Mouse (Mus musculus) liver, embryonic 11.5 days (tissue): Measurements from ENCODE around the gene Ampd2. TPM values are rescaled to one million over a fixed set of nuclear protein-coding genes. Genes with fewer than 3 reads are reported as not detected.

Source experiments
- ATAC-seq: fragments of 200-750 bp; cut with Nextera tagmentation; replicated peaks from 2 replicates; pipeline ENCODE4 v1.8.0; 2017; ENCODE audit warnings: moderate number of reproducible peaks, mild to moderate bottlenecking, moderate TSS enrichment, moderate library complexity; ENCODE audit not compliant: low FRiP score
- DNase-seq: peaks from one replicate; pipeline ENCODE4 v3.0.0-alpha.2; 2017; ENCODE audit warnings: low spot score
- H3K27ac ChIP-seq: fragments of 300-500 bp; sonication (generic); 2 replicates; pipeline ENCODE4 v1.5.1; 2014; ENCODE audit warnings: mild to moderate bottlenecking, low read depth, low read length, control low read depth
- H3K27me3 ChIP-seq: fragments of 300-500 bp; sonication (generic); replicated peaks from 2 replicates; pipeline ENCODE4 v1.6.1; 2014; ENCODE audit warnings: low read length, mixed read lengths; ENCODE audit not compliant: control insufficient read depth, insufficient read depth
- H3K36me3 ChIP-seq: fragments of 300-500 bp; sonication (generic); 2 replicates; pipeline ENCODE4 v1.6.1; 2014; ENCODE audit warnings: mild to moderate bottlenecking, low read length, moderate library complexity, mixed read lengths; ENCODE audit not compliant: control insufficient read depth, insufficient read depth
- H3K4me1 ChIP-seq: fragments of 300-500 bp; sonication (generic); replicated peaks from 2 replicates; pipeline ENCODE4 v1.6.1; 2014; ENCODE audit warnings: low read length, mixed read lengths; ENCODE audit not compliant: control insufficient read depth, insufficient read depth
- H3K4me2 ChIP-seq: fragments of 300-500 bp; sonication (generic); 2 replicates; pipeline ENCODE4 v1.6.1; 2014; ENCODE audit warnings: mild to moderate bottlenecking, control low read depth, moderate library complexity
- H3K4me3 ChIP-seq: fragments of 300-500 bp; sonication (generic); 2 replicates; pipeline ENCODE4 v1.5.1; 2014; ENCODE audit warnings: low read depth, low read length, control low read depth
- H3K9ac ChIP-seq: fragments of 300-500 bp; sonication (generic); 2 replicates; pipeline ENCODE4 v1.6.1; 2014; ENCODE audit warnings: low read depth, low read length, control low read depth
- H3K9me3 ChIP-seq: fragments of 300-500 bp; sonication (generic); 2 replicates; pipeline ENCODE4 v1.6.1; 2016; ENCODE audit warnings: low read length, inconsistent platforms, mixed read lengths; ENCODE audit not compliant: control insufficient read depth
- WGBS: fragments of 180-500 bp; shearing (Covaris S2); extraction: QIAGEN DNeasy Blood & Tissue Kit; methylation state at CpG from one replicate; pipeline ENCODE4 v1.1.7; 2014; 5-methylcytosine and 5-hydroxymethylcytosine counted together
- polyA plus RNA-seq: library from polyadenylated mRNA; unstranded; fragments of >200 nt; fragmentation: Nextera tagmentation; extraction: Ambion mirVana; gene quantifications from 2 replicates; pipeline ENCODE4 v1.2.1, GENCODE M21; 2014

Gene Ampd2
- polyA plus RNA-seq, 1 experiment from 2014 or later: 119 TPM

GRCm38 (mm10) chr3:108092536-108093115 is 6.2 kb upstream of the Ampd2 start, which contains the start of gene Gnat2:
TSS of gene Gnat2 (plus strand) at chr3:108092789.
- 80% methylated on average over 15 of the region's 15 CpGs for WGBS
- Histone ChIP-seq H3K4me1 (peaks cover 46% of the 10 kb centered on the region), H3K36me3 (no peaks in the 10 kb centered on the region), H3K9me3 (no peaks in the 10 kb centered on the region), H3K4me2 (no peak within 1 kb of the TSS), H3K4me3 (no peak within 1 kb of the TSS), H3K27ac (no peak within 1 kb of the TSS), H3K9ac (no peak within 1 kb of the TSS), H3K27me3 (no peaks in the 10 kb centered on the region)
- DNase-seq (no peak), ATAC-seq (no peak)

GRCm38 (mm10) chr3:108092030-108092429 is 5.6 kb upstream of the Ampd2 start:
- H3K4me2 ChIP-seq: no peak overlapping the region
- H3K9ac ChIP-seq: no peak overlapping the region
- no peak overlapping the region for H3K27ac ChIP-seq
- no peaks in the 10 kb centered on the region for H3K9me3 ChIP-seq
- DNase-seq (no peak), ATAC-seq (no peak)
- 59% methylated on average over 6 of the region's 6 CpGs for WGBS
- no peaks in the 10 kb centered on the region for H3K36me3 ChIP-seq
- no peaks in the 10 kb centered on the region for H3K27me3 ChIP-seq
- H3K4me3 ChIP-seq: no peak overlapping the region
- peaks cover 45% of the 10 kb centered on the region for H3K4me1 ChIP-seq

DNA sequence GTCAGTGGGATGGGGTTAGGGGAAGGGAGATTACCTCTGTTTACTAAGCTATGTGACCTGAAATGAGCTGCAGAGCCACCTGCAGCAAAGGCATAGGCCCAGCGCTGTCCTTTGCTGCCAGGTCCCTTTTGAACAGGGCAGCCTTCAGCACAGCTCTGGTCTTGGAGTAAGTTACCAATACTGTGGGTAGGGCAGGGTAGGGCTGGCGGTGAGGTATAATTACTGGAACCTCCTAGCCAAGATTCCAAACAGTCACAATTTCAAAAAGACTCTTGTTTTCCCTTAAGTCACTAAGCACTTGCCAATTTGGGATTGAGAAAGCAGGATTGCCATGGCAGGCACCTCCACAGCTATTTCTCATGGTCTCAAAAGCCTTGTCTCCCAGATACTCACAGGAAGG is 4.1 kb upstream of the Ampd2 start:
- no peak overlapping the region for H3K9ac ChIP-seq
- no peak for DNase-seq

GRCm38 (mm10) chr3:108089916-108090315 is 3.5 kb upstream of the Ampd2 start:
- H3K4me3 ChIP-seq: no peak overlapping the region
- ATAC-seq: no peak
- WGBS: 49% methylated on average over 2 of the region's 2 CpGs
- no peaks in the 10 kb centered on the region for H3K27me3 ChIP-seq
- no peak overlapping the region for H3K27ac ChIP-seq
- no peaks in the 10 kb centered on the region for H3K36me3 ChIP-seq
- H3K4me2 ChIP-seq: no peak overlapping the region
- DNase-seq: no peak
- peaks cover 34% of the 10 kb centered on the region for H3K4me1 ChIP-seq
- no peaks in the 10 kb centered on the region for H3K9me3 ChIP-seq
- no peak overlapping the region for H3K9ac ChIP-seq

More for the DNA sequence above, 4.1 kb upstream of the Ampd2 start:
- no peaks in the 10 kb centered on the region for H3K9me3 ChIP-seq
- H3K27ac ChIP-seq: no peak overlapping the region; the same call in 1 of the 2 replicates
- H3K4me3 ChIP-seq: no peak overlapping the region
- no peaks in the 10 kb centered on the region for H3K27me3 ChIP-seq
- H3K4me1 ChIP-seq: peaks cover 38% of the 10 kb centered on the region
- ATAC-seq: no peak
- 90% methylated on average over 2 of the region's 2 CpGs for WGBS
- H3K4me2 ChIP-seq: no peak overlapping the region
- H3K36me3 ChIP-seq: no peaks in the 10 kb centered on the region

GRCm38 (mm10) chr3:108088842-108089380 is 2.5 kb upstream of the Ampd2 start:
- Histone ChIP-seq H3K27ac (no peak overlapping the region), H3K4me1 (peaks cover 36% of the 10 kb centered on the region), H3K36me3 (0 out of 2 replicates have a peak, but pooled peaks cover under 1% of the 10 kb centered on the region), H3K9me3 (no peaks in the 10 kb centered on the region), H3K9ac (no peak overlapping the region), H3K4me2 (no peak overlapping the region), H3K4me3 (no peak overlapping the region), H3K27me3 (no peaks in the 10 kb centered on the region)
- ATAC-seq (no peak), DNase-seq (no peak)
- 57% methylated on average over 5 of the region's 5 CpGs for WGBS

- 64% methylated on average over 3 of the region's 3 CpGs for WGBS
- Histone ChIP-seq H3K4me1 (peaks cover 46% of the 10 kb centered on the region), H3K9me3 (no peaks in the 10 kb centered on the region), H3K9ac (peak overlapping the region; percentile 97), H3K36me3 (0 out of 2 replicates have a peak, but pooled peaks cover 2% of the 10 kb centered on the region), H3K27ac (peak overlapping the region; percentile 98), H3K27me3 (no peaks in the 10 kb centered on the region), H3K4me2 (peak overlapping the region; percentile 83), H3K4me3 (peak overlapping the region; percentile 92)
- DNase-seq (no peak), ATAC-seq (no peak)
Observed at GRCm38 (mm10) chr3:108087329-108087728, 878 bp upstream of the Ampd2 start.

GRCm38 (mm10) chr3:108085721-108086469 is 556 bp downstream of the Ampd2 start:
- peak overlapping the region; percentile 83 for H3K4me2 ChIP-seq
- DNase-seq (peak; percentile 62), ATAC-seq (peak; percentile 50)
- no peaks in the 10 kb centered on the region for H3K9me3 ChIP-seq
- peak overlapping the region; percentile 97 for H3K9ac ChIP-seq
- H3K27me3 ChIP-seq: no peaks in the 10 kb centered on the region
- peaks cover 3% of the 10 kb centered on the region; the same call in 1 of the 2 replicates for H3K36me3 ChIP-seq
- peak overlapping the region; percentile 92 for H3K4me3 ChIP-seq
- under 1% methylated on average over 31 of the region's 31 CpGs for WGBS
- H3K27ac ChIP-seq: peak overlapping the region; percentile 98
- H3K4me1 ChIP-seq: peaks cover 51% of the 10 kb centered on the region

DNA sequence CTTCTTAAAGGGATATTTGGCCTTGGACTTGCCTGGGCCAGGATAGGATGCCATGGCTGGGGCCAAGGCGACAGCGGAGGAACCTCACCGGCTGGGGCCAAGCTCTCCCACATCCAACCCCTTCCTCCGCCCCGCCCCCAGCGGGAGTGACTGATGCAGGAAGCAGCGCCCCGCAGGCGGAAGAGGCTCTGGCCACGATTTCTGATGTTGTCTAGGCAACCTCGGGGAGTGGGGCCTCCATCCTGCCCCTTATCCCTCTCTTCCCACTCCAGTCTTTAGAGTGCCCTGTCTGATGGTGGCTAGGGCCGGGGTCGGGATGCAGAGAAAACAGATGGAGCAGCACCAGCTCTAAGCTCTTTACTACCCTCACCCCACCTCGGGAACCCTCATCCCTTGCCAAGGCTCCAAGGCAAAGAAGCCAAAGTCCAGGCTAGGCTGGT is 1.1 kb downstream of the Ampd2 start:
- Histone ChIP-seq H3K36me3 (peaks cover 9% of the 10 kb centered on the region; the same call in 1 of the 2 replicates), H3K4me3 (peak overlapping the region; percentile 92), H3K4me2 (peak overlapping the region; percentile 83), H3K27ac (peak overlapping the region; percentile 98), H3K4me1 (peaks cover 49% of the 10 kb centered on the region), H3K27me3 (no peaks in the 10 kb centered on the region), H3K9ac (peak overlapping the region; percentile 97), H3K9me3 (no peaks in the 10 kb centered on the region)
- ATAC-seq (peak; percentile 81), DNase-seq (peak; percentile 91)
- WGBS: under 1% methylated on average over 14 of the region's 14 CpGs
